Mouse (Mus musculus): ENCODE results near the gene Shroom3. TPM values are rescaled to one million over a fixed set of nuclear protein-coding genes. Genes with fewer than 3 reads are reported as not detected.

The Shroom3 gene
- polyA plus RNA-seq, 1 experiment from 2014 or later, result 3.5 TPM

DNA sequence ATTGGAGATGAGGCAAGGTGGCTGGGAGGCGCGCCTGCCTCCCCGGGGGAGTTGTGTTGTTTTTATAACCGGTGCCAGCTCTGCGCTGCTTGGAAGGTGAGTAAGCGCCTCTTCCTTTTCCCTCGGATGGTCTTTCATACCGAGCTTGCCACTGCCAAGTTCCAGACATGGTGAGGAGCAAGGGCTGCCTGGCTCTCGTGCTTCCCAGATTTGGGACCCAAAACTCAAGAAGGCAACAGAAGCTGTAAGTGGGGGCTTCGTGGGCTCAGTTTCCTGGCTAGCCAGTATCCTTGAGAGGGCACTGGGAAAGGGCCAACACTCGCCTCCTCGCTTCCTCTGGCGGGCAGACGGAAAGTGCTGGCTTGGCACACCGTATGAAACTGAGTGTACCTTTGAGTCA is 173.1 kb downstream of the Shroom3 start:
- 46% methylated on average over 15 of the region's 15 CpGs for WGBS
- H3K4me1 ChIP-seq (replicated peaks; ENCODE audit: control insufficient read depth, insufficient read depth, low read length), result no peaks in the 10 kb centered on the region
- no peak overlapping the region for H3K4me2 ChIP-seq
- no peaks in the 10 kb centered on the region for H3K36me3 ChIP-seq (ENCODE audit: control insufficient read depth, insufficient read depth, low read length)
- H3K9me3 ChIP-seq (ENCODE audit: control insufficient read depth, low read length), result no peaks in the 10 kb centered on the region
- no peak overlapping the region for H3K9ac ChIP-seq (ENCODE audit: low read depth, low read length)
- no peak overlapping the region for H3K4me3 ChIP-seq (ENCODE audit: low read depth, low read length)
- ATAC-seq (replicated peaks; ENCODE audit: low FRiP score) (no peak), DNase-seq (ENCODE audit: low spot score) (no peak)
- H3K27me3 ChIP-seq (replicated peaks; ENCODE audit: control insufficient read depth, insufficient read depth, low read length), result no peaks in the 10 kb centered on the region
- H3K27ac ChIP-seq (ENCODE audit: low read depth, low read length), result no peak overlapping the region

GRCm38 (mm10) chr5:92857177-92857576 is 173.9 kb downstream of the Shroom3 start:
- H3K4me3 ChIP-seq (ENCODE audit: low read depth, low read length), result no peak overlapping the region
- H3K9me3 ChIP-seq (ENCODE audit: control insufficient read depth, low read length), result no peaks in the 10 kb centered on the region
- DNase-seq (ENCODE audit: low spot score) (no peak), ATAC-seq (replicated peaks; ENCODE audit: low FRiP score) (no peak)
- H3K27me3 ChIP-seq (replicated peaks; ENCODE audit: control insufficient read depth, insufficient read depth, low read length), result no peaks in the 10 kb centered on the region
- H3K4me1 ChIP-seq (replicated peaks; ENCODE audit: control insufficient read depth, insufficient read depth, low read length), result no peaks in the 10 kb centered on the region
- H3K9ac ChIP-seq (ENCODE audit: low read depth, low read length), result no peak overlapping the region
- 82% methylated on average over 7 of the region's 7 CpGs for WGBS
- no peaks in the 10 kb centered on the region for H3K36me3 ChIP-seq (ENCODE audit: control insufficient read depth, insufficient read depth, low read length)
- no peak overlapping the region for H3K4me2 ChIP-seq
- H3K27ac ChIP-seq (ENCODE audit: low read depth, low read length), result no peak overlapping the region

GRCm38 (mm10) chr5:92858104-92858503 is 174.9 kb downstream of the Shroom3 start:
- no peak for ATAC-seq (replicated peaks; ENCODE audit: low FRiP score)
- H3K4me2 ChIP-seq, result no peak overlapping the region
- H3K9ac ChIP-seq (ENCODE audit: low read depth, low read length), result no peak overlapping the region
- WGBS, result 56% methylated on average over 3 of the region's 3 CpGs
- H3K27me3 ChIP-seq (replicated peaks; ENCODE audit: control insufficient read depth, insufficient read depth, low read length), result no peaks in the 10 kb centered on the region
- DNase-seq (ENCODE audit: low spot score), result no peak
- H3K9me3 ChIP-seq (ENCODE audit: control insufficient read depth, low read length), result no peaks in the 10 kb centered on the region
- H3K4me3 ChIP-seq (ENCODE audit: low read depth, low read length), result no peak overlapping the region
- H3K27ac ChIP-seq (ENCODE audit: low read depth, low read length), result no peak overlapping the region
- H3K4me1 ChIP-seq (replicated peaks; ENCODE audit: control insufficient read depth, insufficient read depth, low read length), result no peaks in the 10 kb centered on the region
- H3K36me3 ChIP-seq (ENCODE audit: control insufficient read depth, insufficient read depth, low read length), result no peaks in the 10 kb centered on the region

GRCm38 (mm10) chr5:92858576-92858975 is 175.3 kb downstream of the Shroom3 start:
- WGBS, result 91% methylated on average over 4 of the region's 4 CpGs
- no peaks in the 10 kb centered on the region for H3K36me3 ChIP-seq (ENCODE audit: control insufficient read depth, insufficient read depth, low read length)
- no peak overlapping the region for H3K27ac ChIP-seq (ENCODE audit: low read depth, low read length)
- no peak overlapping the region for H3K9ac ChIP-seq (ENCODE audit: low read depth, low read length)
- ATAC-seq (replicated peaks; ENCODE audit: low FRiP score), result no peak
- no peak overlapping the region for H3K4me3 ChIP-seq (ENCODE audit: low read depth, low read length)
- H3K27me3 ChIP-seq (replicated peaks; ENCODE audit: control insufficient read depth, insufficient read depth, low read length), result no peaks in the 10 kb centered on the region
- no peaks in the 10 kb centered on the region for H3K9me3 ChIP-seq (ENCODE audit: control insufficient read depth, low read length)
- no peak for DNase-seq (ENCODE audit: low spot score)
- H3K4me1 ChIP-seq (replicated peaks; ENCODE audit: control insufficient read depth, insufficient read depth, low read length), result no peaks in the 10 kb centered on the region
- H3K4me2 ChIP-seq, result no peak overlapping the region

DNA sequence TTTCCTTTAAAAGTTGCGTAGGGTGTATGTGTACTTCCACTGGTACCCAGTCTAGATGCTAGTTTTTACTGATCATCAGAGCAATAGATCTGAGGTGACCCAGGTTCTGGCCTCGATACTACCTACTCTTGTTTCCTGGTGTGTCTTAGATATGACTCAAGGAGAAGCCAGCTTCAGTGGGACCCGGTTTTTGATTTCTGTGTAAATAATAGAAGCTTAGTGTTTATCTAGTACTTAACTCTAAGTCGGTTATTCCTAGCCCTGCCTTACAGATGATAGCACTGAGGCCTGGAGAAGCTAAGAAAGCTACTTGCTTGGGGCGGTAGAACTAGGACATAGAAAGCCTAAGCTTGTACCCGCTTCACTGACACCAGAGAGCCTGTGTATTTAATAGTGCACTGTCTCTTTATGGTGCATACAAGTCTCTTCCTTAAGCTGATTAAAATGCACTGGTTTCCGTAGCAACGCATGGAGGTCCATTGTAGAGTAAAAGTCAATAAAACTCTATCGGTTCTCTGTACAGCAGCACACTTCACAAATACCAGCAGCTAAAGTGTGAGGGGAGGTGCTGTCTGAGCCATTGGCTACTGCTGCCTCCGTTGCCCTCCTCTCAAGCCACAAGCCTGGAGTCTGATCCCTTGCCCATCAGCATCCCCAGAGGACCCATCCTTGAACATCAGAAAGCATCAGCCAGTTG is 178.3 kb downstream of the Shroom3 start:
- no peak for ATAC-seq (replicated peaks; ENCODE audit: low FRiP score)

GRCm38 (mm10) chr5:92865090-92865489 is 181.9 kb downstream of the Shroom3 start:
- DNase-seq (ENCODE audit: low spot score) (no peak), ATAC-seq (replicated peaks; ENCODE audit: low FRiP score) (no peak)
- Histone ChIP-seq H3K9ac (ENCODE audit: low read depth, low read length) (no peak overlapping the region), H3K4me3 (ENCODE audit: low read depth, low read length) (no peak overlapping the region), H3K4me2 (no peak overlapping the region), H3K9me3 (ENCODE audit: control insufficient read depth, low read length) (no peaks in the 10 kb centered on the region), H3K36me3 (ENCODE audit: control insufficient read depth, insufficient read depth, low read length) (no peaks in the 10 kb centered on the region), H3K4me1 (replicated peaks; ENCODE audit: control insufficient read depth, insufficient read depth, low read length) (no peaks in the 10 kb centered on the region), H3K27ac (ENCODE audit: low read depth, low read length) (no peak overlapping the region), H3K27me3 (replicated peaks; ENCODE audit: control insufficient read depth, insufficient read depth, low read length) (no peaks in the 10 kb centered on the region)
- WGBS, result 76% methylated on average over 4 of the region's 4 CpGs

More for the DNA sequence above, 178.3 kb downstream of the Shroom3 start:
- H3K27me3 ChIP-seq (replicated peaks; ENCODE audit: control insufficient read depth, insufficient read depth, low read length), result no peaks in the 10 kb centered on the region
- H3K4me1 ChIP-seq (replicated peaks; ENCODE audit: control insufficient read depth, insufficient read depth, low read length), result no peaks in the 10 kb centered on the region
- H3K4me2 ChIP-seq, result no peak overlapping the region
- no peaks in the 10 kb centered on the region for H3K9me3 ChIP-seq (ENCODE audit: control insufficient read depth, low read length)
- H3K4me3 ChIP-seq (ENCODE audit: low read depth, low read length), result no peak overlapping the region
- 70% methylated on average over 10 of the region's 10 CpGs for WGBS
- no peak overlapping the region for H3K27ac ChIP-seq (ENCODE audit: low read depth, low read length)
- H3K9ac ChIP-seq (ENCODE audit: low read depth, low read length), result no peak overlapping the region
- no peak for DNase-seq (ENCODE audit: low spot score)
- no peaks in the 10 kb centered on the region for H3K36me3 ChIP-seq (ENCODE audit: control insufficient read depth, insufficient read depth, low read length)

DNA sequence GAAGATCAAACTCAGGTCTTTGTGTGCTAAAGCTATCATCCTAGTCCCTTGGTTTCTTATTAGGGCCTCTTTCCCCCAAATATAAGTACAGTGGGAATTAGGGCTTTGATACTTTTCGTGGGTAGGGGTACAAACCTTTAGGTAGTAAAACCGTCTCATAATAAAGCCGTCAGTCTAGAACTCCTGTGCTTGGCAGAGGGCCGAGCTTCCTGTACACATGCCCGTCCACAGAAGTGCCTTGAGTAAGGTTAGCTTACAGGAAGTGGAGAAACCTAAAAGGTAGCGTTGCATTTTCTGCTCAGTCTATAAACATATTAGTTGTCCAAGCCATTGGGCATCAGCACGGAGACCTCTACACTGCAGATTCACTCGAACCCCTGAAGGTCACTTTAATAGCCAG is 183.3 kb downstream of the Shroom3 start:
- no peak overlapping the region for H3K4me3 ChIP-seq (ENCODE audit: low read depth, low read length)
- WGBS, result 77% methylated on average over 8 of the region's 8 CpGs
- no peak overlapping the region for H3K27ac ChIP-seq (ENCODE audit: low read depth, low read length)
- ATAC-seq (replicated peaks; ENCODE audit: low FRiP score), result no peak
- H3K4me1 ChIP-seq (replicated peaks; ENCODE audit: control insufficient read depth, insufficient read depth, low read length), result no peaks in the 10 kb centered on the region
- no peak overlapping the region for H3K9ac ChIP-seq (ENCODE audit: low read depth, low read length)
- no peaks in the 10 kb centered on the region for H3K27me3 ChIP-seq (replicated peaks; ENCODE audit: control insufficient read depth, insufficient read depth, low read length)
- H3K9me3 ChIP-seq (ENCODE audit: control insufficient read depth, low read length), result no peaks in the 10 kb centered on the region
- no peak for DNase-seq (ENCODE audit: low spot score)
- H3K36me3 ChIP-seq (ENCODE audit: control insufficient read depth, insufficient read depth, low read length), result no peaks in the 10 kb centered on the region
- H3K4me2 ChIP-seq, result no peak overlapping the region

DNA sequence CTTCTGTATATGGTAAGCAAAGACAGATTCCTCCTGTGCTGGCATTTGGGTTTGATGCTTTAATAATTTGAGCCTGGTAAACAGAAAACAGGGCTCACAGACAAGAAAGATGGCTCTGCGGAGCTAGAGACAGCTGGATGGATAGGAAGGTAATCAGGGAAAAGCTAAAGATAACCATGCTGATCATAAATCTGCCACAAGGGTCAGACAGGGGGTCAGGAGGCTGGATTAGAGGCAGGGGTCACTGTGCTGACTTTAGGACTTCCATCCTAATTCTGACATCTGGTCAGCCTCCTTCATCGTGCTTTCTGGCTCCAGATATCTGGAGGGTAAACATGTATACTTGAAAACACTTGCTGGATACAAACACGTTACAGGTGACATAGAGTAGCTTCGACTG is 184.0 kb downstream of the Shroom3 start:
- H3K4me3 ChIP-seq (ENCODE audit: low read depth, low read length), result no peak overlapping the region
- DNase-seq (ENCODE audit: low spot score), result no peak
- H3K27ac ChIP-seq (ENCODE audit: low read depth, low read length), result no peak overlapping the region
- H3K9me3 ChIP-seq (ENCODE audit: control insufficient read depth, low read length), result no peaks in the 10 kb centered on the region
- H3K36me3 ChIP-seq (ENCODE audit: control insufficient read depth, insufficient read depth, low read length), result no peaks in the 10 kb centered on the region
- H3K4me1 ChIP-seq (replicated peaks; ENCODE audit: control insufficient read depth, insufficient read depth, low read length), result no peaks in the 10 kb centered on the region
- H3K4me2 ChIP-seq, result no peak overlapping the region
- no peak for ATAC-seq (replicated peaks; ENCODE audit: low FRiP score)
- 57% methylated on average over 4 of the region's 4 CpGs for WGBS
- H3K9ac ChIP-seq (ENCODE audit: low read depth, low read length), result no peak overlapping the region
- H3K27me3 ChIP-seq (replicated peaks; ENCODE audit: control insufficient read depth, insufficient read depth, low read length), result no peaks in the 10 kb centered on the region

DNA sequence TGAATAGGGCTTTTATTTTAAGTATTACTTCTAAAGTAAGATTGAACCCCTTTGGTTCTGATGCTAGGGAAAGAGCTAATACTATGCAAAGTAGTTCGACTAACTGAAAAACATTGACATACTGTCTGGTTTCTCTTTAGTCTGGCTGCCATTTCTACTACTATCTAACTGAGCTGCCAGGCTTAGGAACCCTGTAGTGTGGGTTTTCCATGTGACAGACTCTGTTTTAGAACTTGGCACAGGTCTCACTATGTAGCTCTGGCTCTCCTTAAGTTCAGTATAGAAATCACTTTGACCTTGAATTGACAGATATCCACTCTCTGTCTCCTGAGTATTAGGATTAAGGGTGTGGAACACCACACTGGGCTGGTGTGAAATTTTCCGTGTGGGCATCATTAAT is 185.0 kb downstream of the Shroom3 start:
- Histone ChIP-seq H3K4me2 (no peak overlapping the region), H3K27ac (ENCODE audit: low read depth, low read length) (no peak overlapping the region), H3K4me3 (ENCODE audit: low read depth, low read length) (no peak overlapping the region), H3K9me3 (ENCODE audit: control insufficient read depth, low read length) (no peaks in the 10 kb centered on the region), H3K27me3 (replicated peaks; ENCODE audit: control insufficient read depth, insufficient read depth, low read length) (no peaks in the 10 kb centered on the region), H3K36me3 (ENCODE audit: control insufficient read depth, insufficient read depth, low read length) (no peaks in the 10 kb centered on the region), H3K9ac (ENCODE audit: low read depth, low read length) (no peak overlapping the region), H3K4me1 (replicated peaks; ENCODE audit: control insufficient read depth, insufficient read depth, low read length) (no peaks in the 10 kb centered on the region)
- WGBS, result 67% methylated on average over 2 of the region's 2 CpGs
- DNase-seq (ENCODE audit: low spot score), result no peak
- no peak for ATAC-seq (replicated peaks; ENCODE audit: low FRiP score)
